Mouse (Mus musculus): ENCODE results near the gene Cd83.

The Cd83 gene

DNA sequence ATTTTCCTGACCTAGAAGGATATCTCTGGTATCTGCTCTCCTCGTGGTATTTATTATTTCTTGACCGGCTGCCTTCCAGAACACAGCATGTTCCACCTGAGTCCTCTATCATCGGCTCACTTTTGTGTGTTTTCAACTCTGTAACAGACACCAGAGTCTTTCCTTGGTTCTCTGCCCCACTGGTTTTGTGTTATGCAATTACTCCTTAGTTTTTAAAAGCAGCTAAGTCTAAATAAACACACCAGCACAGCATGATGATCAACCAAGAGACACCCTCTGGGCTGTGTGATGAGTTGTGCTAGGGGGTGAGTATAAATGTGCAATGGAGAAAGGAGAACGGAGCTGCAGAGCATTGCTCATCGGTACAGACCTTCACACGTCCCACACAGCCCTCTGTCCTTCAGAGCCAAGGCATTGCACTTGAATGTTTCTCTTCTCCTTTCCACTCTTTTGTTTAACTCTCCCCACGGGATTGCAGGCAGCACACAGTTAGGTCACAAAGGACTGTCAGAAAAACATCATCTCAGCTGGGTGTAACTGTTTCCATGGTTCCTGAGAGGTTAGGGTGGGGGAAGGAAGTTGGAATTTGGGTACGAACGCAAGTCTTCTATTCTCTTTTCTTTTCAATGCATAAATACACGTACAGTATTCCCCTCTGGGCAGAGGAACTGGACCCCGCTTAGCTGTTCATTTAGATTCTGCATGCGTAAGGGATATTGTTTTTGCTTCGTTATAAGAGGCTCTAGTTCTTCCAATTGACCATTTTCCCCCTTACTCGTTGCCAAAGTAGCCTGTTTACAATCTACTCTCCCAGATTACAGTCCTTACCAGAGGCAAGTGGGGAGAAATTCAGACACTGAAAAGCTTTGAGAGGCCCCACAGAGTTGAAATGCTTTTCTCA lies 22.0 kb downstream of the Cd83 start:
- DNase-seq (ENCODE audit: low read depth, low spot score): no peak

DNA sequence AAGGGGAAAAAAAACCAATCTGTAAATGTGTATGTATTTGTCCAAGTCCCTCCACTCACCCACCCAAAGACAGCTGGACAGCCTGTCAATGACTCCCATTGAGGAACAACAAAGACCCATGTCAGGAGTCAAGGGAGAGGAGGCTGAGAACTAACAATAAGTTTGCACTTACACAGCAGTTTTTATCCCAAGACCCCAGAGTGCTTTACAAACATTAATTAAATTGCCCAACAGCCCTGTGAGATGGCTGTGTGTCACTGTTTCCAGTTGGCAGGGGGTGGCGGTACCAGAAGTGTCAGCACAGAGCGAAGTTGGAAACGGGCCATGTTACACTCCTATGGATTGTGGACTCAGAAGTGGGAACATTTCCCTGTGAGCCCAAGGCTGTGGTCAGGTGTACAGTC lies 22.7 kb downstream of the Cd83 start:
- DNase-seq (ENCODE audit: low read depth, low spot score): no peak

DNA sequence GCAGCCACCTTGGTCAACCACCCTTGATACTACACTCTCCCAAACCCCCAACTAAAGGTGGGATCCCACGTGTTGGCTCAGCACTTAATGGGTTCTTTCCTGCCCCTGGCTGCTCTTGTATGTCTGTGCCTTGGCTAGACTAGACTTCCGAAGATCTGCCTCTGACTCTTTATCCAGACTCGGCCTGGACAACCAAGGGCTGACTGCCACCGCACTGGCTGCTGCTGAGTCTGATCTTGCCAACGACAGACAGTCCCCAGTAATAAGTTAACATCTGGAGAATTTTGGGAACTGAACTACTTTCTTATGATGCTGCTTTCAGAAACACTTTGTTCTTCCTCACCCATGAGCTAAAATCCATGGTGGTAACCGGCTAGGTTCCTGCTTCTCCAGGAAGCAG lies 26.0 kb downstream of the Cd83 start:
- DNase-seq (ENCODE audit: low read depth, low spot score): no peak

DNA sequence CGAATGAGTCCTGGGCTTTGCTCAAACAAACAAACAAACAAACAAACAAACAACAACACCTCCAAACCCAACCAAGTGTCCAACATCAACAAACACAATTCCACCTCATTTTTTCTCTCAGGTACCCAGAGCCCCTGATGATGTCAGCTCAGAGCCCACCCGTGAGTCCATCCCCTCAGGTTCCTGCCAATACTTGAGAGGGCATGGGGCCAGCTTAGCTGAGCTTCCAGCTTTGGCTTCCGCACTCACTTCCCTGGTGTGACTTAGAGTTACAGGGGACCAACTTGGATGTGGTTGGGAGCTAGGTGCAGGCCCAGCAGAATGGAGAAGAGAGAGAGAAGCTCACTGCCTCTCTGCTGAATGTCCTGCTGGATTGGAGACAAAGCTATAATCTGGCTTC lies 27.3 kb downstream of the Cd83 start:
- DNase-seq (ENCODE audit: low read depth, low spot score): no peak

DNA sequence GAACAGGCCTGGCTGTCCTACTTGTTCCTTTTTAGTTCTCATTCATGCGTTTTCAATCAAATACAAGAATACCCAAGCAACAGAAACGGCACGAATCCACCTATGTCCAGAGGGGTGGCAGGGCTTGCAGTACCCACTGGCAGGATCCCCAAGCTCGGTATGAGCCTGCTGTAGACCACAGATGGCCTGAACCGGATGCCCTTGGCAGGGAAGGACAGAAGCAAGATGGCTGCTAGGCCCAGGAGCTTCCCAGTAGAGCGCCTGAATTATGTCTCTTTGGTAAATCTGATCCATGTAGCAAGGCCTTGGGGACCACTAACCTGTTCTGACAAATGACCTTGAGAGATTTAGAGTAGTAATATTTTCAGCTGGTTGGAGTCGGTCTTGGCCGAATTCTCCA lies 28.9 kb downstream of the Cd83 start:
- DNase-seq (ENCODE audit: low read depth, low spot score): no peak

DNA sequence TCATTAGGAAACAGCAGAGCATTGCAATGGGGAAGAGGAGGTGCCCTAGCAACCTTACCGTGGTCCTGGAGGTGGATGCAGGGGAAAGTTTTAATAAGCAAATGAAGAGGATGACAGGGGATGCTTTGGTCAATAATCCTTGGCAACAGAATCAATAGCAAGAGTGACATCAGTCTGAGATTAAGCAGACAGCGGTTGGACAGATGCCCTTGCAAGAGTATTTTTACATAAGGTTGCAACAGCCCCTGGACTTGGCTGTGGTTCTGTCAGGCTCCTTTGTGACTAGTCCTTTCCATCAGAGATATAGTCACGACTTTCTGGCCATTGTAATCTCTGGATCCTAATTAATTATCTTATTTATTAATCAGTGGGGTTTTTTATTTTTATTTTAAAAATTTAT lies 32.9 kb downstream of the Cd83 start:
- DNase-seq (ENCODE audit: low read depth, low spot score): no peak

DNA sequence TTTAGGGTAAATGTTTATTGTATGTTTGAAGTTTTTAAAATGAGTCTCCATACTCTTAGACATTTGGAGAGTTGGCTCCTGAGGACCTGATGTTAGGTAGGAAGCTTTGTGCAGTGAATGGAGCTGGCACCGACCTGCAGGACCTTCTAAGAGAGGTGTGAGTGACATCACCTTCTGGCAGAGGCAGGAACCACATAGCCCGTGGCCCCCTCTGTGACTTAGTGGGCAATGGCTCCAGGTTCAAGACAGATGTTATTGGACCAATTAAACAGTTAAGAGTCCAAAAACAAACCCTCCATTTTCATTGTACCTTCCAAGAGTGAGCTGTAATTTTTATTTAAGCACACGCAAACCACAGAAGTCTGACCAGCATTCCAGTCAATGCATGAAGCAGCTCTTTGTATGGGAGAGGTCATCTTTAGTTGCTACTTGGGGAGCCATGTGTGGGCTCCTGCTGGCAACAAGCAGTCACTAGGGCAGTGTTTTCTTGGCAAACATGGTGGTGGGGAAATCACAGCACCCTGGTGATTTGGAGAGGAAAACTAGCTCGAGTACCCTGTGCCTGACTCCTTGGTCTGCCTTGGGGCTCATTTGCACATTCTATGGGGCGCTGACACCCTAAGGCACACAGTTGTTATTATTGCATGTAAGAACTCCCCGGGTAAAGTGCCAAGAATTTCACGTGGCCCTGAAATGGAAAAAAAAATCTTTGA lies 33.9 kb downstream of the Cd83 start:
- DNase-seq (ENCODE audit: low read depth, low spot score): no peak

DNA sequence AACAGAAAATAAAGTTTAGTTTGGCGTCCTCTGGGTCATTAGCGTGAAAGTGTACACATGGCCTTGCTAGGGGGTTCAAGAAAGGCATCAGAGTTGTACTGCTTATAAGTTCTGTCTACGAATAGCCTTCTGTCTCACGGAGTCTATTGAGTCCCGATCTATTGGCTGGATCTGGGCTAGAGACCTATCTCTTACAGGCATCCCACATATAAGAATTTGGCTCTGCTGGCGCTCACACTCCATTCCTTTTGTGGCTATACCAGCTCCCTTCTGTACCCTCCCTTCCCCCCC lies 34.4 kb downstream of the Cd83 start:
- no peak for DNase-seq (ENCODE audit: low read depth, low spot score)

DNA sequence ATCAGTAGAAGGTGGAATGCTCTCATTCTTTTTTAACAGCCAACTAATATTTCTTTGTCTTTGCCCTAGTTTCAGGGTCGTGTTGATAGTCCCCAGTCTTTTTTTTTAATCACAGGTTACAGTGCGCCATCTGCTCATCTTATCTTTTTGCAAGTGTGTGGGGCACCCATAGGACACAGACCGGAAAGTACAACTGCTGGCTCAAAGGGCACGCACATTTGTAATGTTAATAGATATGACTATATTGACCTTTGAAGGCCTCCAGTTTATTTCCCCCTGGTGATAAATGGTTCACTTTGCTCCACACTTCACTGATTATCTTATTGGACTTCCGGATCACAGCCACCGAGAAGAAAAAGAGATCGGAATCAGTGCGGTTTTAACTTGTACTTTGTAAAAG lies 35.5 kb downstream of the Cd83 start:
- DNase-seq (ENCODE audit: low read depth, low spot score): no peak

DNA sequence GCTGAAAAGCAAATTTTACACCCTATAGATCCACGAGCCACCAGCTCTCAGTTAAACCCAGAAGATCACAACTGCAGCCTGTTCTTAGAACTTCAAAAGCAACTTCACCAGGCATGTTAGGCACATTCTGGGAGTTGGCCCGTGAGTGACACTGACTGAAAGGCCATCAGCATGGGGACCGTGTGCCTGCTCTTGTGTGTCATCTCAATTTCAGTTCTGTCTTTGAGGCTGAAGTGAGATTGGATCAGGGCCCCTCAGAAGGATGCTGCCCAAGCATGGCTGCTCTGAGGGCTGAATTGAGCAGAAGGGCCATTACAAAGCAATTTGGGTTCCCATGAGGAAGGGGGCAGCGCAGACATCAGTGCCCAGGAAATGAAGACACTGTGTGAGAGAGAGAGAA lies 37.7 kb downstream of the Cd83 start:
- no peak for DNase-seq (ENCODE audit: low read depth, low spot score)

DNA sequence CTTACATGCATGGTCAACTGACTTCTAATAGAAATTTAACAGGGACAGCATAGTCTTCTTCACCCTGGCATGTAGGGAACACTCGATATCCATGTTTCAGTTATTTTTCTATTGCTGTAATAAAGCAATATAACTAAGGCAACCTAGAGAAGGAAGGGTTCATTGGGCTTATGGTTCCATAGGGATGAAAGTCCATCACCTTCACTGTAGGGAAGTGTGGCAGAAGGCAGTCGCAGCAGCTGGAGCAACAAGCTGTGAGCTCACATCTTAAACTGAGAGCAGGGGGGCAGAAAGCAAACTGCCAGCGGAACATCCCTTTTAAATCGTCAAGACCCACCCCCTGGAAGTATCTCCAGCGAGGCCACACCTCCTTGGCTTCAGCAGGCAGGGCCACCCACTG lies 44.1 kb downstream of the Cd83 start:
- no peak for DNase-seq (ENCODE audit: low read depth, low spot score)

DNA sequence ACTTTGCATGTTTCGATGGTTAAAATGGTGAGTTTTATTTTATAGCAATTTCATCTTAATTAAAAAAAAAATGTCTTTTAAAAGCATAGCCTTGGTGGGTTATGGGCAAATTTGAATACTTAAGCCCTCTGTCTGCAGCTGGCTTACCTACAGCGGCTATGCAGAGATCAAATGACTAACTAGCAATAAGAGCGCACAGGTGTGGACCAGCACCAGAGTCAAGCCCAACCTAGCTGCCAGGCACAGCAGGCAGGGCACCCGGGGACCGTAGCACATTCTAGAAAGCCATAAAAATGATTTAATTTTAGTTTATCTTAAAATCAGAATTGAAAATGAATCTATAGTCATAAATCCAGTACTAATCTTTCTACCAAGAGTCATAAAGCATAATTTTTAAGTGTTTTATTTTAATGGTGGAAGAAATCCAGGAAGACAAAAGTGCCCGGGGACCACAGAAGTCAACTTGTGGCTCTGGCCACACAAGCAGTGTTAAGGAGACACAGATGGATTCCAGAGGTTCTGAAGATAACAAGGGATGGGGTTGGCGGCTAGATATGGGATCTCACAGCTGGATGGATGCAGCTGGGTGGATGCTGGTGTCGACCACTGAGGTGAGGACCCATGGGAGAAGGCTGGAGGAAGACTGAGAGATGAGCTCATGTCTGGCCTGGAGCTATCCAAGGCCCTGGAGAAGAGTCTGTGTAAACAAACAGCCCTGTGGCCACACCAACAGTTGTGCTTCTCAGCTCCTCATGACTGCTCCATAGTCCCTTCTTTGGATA lies 46.5 kb downstream of the Cd83 start:
- no peak for DNase-seq (ENCODE audit: low read depth, low spot score)

DNA sequence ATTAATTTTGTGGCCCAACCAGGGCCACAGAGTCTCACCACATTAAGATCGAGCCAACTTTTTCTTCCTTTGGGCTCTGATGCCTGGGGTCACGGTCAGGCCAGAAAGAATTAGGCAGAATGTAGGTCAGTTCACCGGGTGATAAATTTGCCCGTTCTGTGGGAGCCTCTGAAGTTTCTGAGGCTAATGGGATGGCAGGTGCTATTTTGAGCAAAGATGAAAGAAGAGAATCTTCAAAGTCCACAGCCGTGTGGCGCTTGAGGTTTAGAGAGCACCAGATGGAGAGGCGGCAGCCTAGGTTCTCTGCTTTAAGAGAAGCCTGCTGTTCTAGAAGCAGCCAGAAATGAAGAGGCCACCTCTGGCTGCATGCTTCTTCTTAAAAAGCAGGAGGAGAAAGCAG lies 48.2 kb downstream of the Cd83 start:
- peak; percentile 14 for DNase-seq (ENCODE audit: low read depth, low spot score)

DNA sequence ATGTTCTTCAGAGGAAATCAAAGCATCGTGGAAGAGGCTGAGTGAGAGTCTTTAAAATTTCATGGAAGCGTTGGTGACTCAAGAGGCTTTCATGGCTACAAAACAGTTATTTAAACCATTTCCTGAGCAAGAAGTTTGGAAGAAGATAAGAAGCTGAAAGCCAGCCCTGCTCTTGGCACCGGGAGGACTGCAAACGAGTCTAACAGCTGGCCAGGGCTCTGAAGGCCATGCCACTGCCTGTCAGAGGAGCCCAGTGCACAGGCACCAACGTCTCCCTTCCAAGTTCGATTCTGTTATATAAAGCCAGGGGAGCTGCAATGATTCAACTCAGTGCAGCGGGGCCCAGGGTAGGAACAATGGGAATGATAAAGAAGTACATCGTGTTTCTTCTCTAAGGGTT lies 51.8 kb downstream of the Cd83 start:
- DNase-seq (ENCODE audit: low read depth, low spot score): no peak

DNA sequence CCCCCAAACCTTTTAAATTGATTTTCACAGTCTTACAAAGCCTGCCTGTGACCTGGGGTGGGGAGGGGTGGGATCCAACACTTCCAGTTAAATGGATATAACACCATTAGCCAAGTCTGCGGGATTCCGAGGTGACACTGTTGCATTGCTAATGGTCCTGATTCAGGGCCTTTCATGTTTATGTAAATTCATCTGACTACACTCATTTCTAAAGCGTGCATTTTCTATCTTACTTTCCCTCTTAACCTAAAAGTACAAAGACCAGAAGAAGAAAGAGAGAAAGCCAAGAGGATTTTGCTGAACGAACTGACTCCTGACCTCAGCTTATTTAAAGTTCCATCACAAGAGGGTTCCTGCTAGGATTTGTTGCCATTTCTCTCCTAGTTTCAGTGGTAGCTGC lies 53.2 kb downstream of the Cd83 start:
- no peak for DNase-seq (ENCODE audit: low read depth, low spot score)

DNA sequence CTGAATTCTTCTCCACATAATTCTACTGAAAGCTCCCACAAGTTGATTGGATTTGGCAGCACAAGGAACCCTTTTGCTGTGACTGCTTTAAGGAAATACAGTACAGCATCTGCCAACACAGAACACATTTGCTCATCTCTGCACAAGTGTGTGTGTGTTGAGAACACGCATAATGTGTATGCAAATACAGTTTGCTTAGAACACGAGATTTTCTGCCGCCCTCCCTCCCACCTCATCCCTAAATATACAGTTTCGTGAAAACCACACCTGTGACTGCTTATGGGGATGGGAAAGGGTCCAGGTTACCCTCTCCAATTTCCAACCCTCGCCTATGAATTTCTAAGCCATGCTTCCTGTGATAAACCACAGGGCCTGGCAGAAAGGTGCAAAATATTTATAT lies 60.6 kb downstream of the Cd83 start:
- no peak for DNase-seq (ENCODE audit: low read depth, low spot score)

DNA sequence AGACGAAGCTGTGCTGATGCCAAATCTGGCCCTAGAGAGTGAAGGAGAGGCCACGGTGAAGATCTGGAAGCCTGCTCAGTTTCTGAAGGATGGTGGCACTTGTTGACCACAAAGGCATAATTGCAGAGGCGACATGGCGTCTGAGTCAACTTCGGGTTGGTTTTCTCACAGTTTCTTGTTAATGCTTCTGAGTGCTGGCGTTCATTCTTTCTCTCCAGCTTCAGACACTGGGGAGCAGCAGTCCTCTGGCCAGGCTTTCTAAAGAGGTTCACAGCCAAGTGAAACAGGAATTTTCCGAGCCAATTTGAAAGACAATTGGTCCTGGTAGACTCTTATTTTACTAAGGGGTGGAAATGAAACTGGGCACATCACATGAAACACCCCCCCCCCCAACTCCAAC lies 62.6 kb downstream of the Cd83 start:
- DNase-seq (ENCODE audit: low read depth, low spot score): no peak

DNA sequence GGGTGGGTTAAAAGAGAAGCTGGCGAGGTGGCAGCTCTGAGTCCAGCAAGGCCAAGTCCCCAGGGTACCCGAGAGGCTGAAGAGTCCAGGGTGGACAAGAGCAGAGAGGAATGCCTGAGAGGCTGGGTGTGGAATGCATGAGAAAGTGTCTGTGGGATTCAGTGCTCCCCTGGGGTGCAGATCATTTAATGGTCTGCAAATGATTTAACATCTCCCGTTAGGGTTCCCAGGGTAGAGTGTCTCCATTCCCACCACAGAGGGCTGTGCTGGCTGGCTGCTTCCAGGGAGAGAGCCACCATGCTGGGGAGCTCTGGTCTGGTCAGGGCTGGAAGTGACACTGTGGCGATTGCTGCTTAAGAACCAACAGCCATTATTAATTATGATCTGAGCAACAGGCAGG lies 65.2 kb downstream of the Cd83 start:
- DNase-seq (ENCODE audit: low read depth, low spot score): no peak

DNA sequence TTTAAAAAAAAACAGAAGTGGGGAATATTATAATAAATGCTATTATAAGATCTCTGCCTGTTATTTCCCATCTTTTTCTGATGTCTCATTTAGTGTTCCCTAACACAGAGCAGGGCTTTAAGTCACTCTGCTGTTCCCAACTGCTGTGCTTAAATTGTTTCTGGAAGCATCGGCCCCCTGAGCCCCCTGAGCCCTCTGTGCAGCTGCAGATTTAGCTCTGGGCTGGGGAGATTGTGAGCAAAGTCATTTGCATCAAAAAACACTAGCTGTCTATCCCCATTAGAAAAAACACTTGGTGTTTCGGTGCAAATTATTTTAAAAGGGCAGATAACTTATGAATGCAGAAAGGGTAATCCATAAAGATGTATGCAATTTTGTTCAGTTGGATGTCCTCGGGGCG lies 66.5 kb downstream of the Cd83 start:
- DNase-seq (ENCODE audit: low read depth, low spot score): no peak

Measured in CD4-positive, CD25-positive, alpha-beta regulatory T cell, adult 2 months (primary cell).